Mouse (Mus musculus) hindbrain, embryonic 13.5 days (tissue): Measurements from ENCODE around the gene Shc3. TPM values are rescaled to one million over a fixed set of nuclear protein-coding genes. Genes with fewer than 3 reads are reported as not detected.

ENCODE experiments used
- ATAC-seq: fragments of 200-750 bp; cut with Nextera tagmentation; 2 replicates; pipeline ENCODE4 v1.8.0; 2017; ENCODE audit warnings: moderate TSS enrichment; ENCODE audit not compliant: low FRiP score
- H3K27ac ChIP-seq: fragments of 300-500 bp; sonication (generic); 2 replicates; pipeline ENCODE4 v1.5.1; 2015; ENCODE audit warnings: inconsistent platforms, mild to moderate bottlenecking, moderate library complexity
- H3K27me3 ChIP-seq: fragments of 300-500 bp; sonication (generic); 2 replicates; pipeline ENCODE4 v1.6.1; 2015; ENCODE audit warnings: mild to moderate bottlenecking, inconsistent platforms
- H3K36me3 ChIP-seq: fragments of 300-500 bp; sonication (generic); 2 replicates; pipeline ENCODE4 v1.6.1; 2015; ENCODE audit warnings: mild to moderate bottlenecking, inconsistent platforms
- H3K4me1 ChIP-seq: fragments of 300-500 bp; sonication (generic); replicated peaks from 2 replicates; pipeline ENCODE4 v1.6.1; 2015; ENCODE audit warnings: inconsistent platforms
- H3K4me2 ChIP-seq: fragments of 300-500 bp; sonication (generic); 2 replicates; pipeline ENCODE4 v1.6.1; 2015; ENCODE audit warnings: inconsistent platforms, mild to moderate bottlenecking, moderate library complexity
- H3K4me3 ChIP-seq: fragments of 300-500 bp; sonication (generic); 2 replicates; pipeline ENCODE4 v1.5.1; 2015; ENCODE audit warnings: mild to moderate bottlenecking, inconsistent platforms
- H3K9ac ChIP-seq: fragments of 300-500 bp; sonication (generic); 2 replicates; pipeline ENCODE4 v1.6.1; 2015; ENCODE audit warnings: mild to moderate bottlenecking, inconsistent platforms
- H3K9me3 ChIP-seq: fragments of 300-500 bp; sonication (generic); 2 replicates; pipeline ENCODE4 v1.6.1; 2016; ENCODE audit warnings: inconsistent platforms
- WGBS: fragments of 180-500 bp; shearing (Covaris S2); methylation state at CpG from one replicate; pipeline ENCODE4 v1.1.7; 2015; 5-methylcytosine and 5-hydroxymethylcytosine counted together
- polyA plus RNA-seq: library from polyadenylated mRNA; unstranded; fragments of >200 nt; fragmentation: Nextera tagmentation; extraction: Ambion mirVana; gene quantifications from 2 replicates; pipeline ENCODE4 v1.2.1, GENCODE M21; 2015

The Shc3 gene
- polyA plus RNA-seq, 1 experiment from 2014 or later = 4.2 TPM

DNA sequence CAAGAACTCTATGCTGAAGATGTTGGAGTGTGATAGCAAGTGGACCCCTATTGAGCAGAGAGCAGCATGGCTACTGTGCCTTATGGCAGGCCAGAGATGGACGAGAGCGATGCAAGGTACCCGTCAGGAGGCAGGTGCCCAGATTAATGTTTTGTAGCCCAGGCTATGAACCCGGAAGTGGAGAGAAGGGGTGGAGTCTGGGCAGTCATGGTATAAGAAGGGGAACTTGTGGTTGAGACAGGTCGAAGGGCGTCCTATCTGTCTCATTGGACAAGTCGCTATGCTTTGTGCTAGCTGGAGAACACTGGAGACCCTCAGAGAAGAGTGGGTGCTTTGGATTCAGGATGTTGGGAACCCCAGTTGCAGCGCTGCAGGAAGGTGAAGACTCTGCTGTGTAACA is 30.9 kb upstream of the Shc3 start:
- Histone ChIP-seq H3K9me3 (no peaks in the 10 kb centered on the region), H3K4me1 (peaks cover 21% of the 10 kb centered on the region), H3K4me2 (no peak overlapping the region), H3K36me3 (no peaks in the 10 kb centered on the region), H3K27me3 (peaks cover 11% of the 10 kb centered on the region), H3K27ac (no peak overlapping the region), H3K4me3 (no peak overlapping the region), H3K9ac (no peak overlapping the region)
- ATAC-seq = no peak
- WGBS = 90% methylated on average over 8 of the region's 8 CpGs

DNA sequence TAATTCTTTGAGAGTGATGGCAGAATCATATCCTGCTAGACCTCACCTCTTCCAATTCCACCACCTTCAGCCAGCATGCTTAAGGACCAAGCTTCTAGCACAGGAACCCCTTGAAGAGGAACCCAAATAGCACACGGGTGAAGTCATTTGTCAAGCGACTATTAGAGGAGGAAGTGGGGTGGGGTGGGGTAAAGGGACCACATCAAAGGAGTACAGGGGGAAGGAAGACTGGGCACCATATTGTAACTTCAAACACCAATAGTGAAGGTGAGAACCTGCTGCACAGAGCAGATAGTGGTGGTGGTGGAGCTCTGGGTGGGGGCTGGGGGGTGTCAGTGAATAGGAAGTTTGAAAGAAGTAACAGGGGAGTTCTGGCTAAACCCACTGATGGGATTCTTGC is 28.8 kb upstream of the Shc3 start:
- H3K4me3 ChIP-seq = no peak overlapping the region
- H3K9me3 ChIP-seq = no peaks in the 10 kb centered on the region
- no peaks in the 10 kb centered on the region for H3K36me3 ChIP-seq
- 58% methylated on average over 2 of the region's 2 CpGs for WGBS
- no peak overlapping the region for H3K27ac ChIP-seq
- no peak overlapping the region for H3K4me2 ChIP-seq
- H3K4me1 ChIP-seq = peaks cover 18% of the 10 kb centered on the region
- H3K9ac ChIP-seq = no peak overlapping the region
- peaks cover 17% of the 10 kb centered on the region for H3K27me3 ChIP-seq
- ATAC-seq = no peak

DNA sequence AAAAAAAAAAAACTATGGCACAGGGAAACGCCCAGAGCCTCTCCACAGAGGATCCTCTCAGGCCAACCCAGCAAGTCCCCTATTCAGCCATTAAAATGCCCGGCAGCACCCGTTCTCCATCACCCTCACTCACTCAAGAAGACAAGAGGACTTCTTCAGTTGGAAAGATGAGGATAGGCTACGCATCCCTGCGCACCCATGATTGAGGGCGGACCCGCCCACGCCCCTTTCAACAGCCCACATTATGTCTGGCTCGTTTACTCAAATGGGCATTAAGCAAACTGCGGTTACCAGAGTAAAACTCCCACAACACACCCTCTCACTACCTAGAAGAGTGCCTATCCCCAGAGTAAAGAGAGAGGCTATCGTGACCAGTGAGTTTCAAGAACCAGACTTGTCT is 26.2 kb upstream of the Shc3 start:
- no peaks in the 10 kb centered on the region for H3K9me3 ChIP-seq
- H3K4me3 ChIP-seq = peak overlapping the region; percentile 45
- H3K4me2 ChIP-seq = peak overlapping the region; percentile 73
- no peak overlapping the region for H3K9ac ChIP-seq
- WGBS = 23% methylated on average over 11 of the region's 11 CpGs
- peak; percentile 46; the same call in 1 of the 2 replicates for ATAC-seq
- H3K36me3 ChIP-seq = no peaks in the 10 kb centered on the region
- no peak overlapping the region for H3K27ac ChIP-seq
- peaks cover 13% of the 10 kb centered on the region for H3K4me1 ChIP-seq
- peaks cover 17% of the 10 kb centered on the region for H3K27me3 ChIP-seq

DNA sequence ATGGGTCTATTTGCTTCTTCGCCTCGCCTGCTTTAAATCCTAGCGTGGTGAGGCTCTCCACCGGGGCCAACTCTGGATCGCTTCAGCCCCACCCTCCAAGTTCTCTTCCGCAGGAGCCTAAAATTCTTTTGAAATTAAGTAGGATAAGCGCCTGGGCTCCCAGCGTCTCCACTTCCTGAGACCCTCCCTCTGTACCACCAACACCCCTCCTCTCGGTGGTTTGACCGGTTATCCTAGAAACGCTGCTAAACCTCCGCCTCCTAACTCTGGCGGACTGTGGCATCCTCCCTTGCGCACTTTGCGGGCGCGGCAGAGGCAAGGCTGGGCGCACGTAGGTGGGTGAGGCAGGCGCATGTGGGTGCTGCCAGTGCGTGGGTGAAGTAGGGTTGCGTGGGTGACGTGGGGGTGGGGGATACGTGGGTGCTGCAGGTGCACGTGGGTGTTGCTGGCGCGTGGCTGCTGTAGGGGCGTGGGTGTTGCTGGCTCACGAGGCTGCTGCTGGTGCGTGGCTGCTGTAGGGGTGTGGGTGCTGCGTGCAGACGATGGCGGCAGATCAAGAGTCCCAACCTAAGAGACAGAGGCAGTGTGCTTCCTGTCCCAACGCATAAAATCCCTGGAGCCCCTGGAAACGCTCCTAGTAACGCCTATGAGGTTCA is 25.6 kb upstream of the Shc3 start:
- H3K4me2 ChIP-seq = peak overlapping the region; percentile 73
- no peaks in the 10 kb centered on the region for H3K9me3 ChIP-seq
- H3K27me3 ChIP-seq = peaks cover 17% of the 10 kb centered on the region
- H3K4me1 ChIP-seq = peaks cover 13% of the 10 kb centered on the region
- H3K27ac ChIP-seq = no peak overlapping the region
- H3K4me3 ChIP-seq = peak overlapping the region; percentile 45
- H3K9ac ChIP-seq = peak overlapping the region; percentile 51
- no peaks in the 10 kb centered on the region for H3K36me3 ChIP-seq
- ATAC-seq = peak; percentile 69
- under 1% methylated on average over 36 of the region's 36 CpGs for WGBS

DNA sequence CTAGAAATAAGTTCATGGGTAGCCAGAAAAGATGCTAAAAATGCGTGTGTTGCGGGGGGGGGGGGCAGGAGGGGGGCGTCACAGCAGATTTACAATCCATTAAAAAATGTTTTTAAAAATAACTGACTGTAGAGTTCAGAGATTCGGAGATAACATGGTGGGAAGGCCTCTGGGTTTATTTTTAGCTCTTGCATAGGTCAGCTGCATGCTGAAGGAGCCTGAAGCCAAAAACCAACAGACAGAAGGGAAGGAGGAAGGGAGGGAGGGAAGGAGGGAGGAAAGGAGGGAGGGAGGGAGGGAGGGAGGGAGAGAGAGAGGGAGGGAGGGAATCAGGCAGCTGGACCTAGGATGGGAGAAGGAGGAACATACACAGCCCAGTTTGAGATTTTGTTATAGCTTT is 18.8 kb upstream of the Shc3 start:
- H3K9me3 ChIP-seq = peaks cover 3% of the 10 kb centered on the region; the same call in 1 of the 2 replicates
- H3K4me2 ChIP-seq = no peak overlapping the region
- H3K4me1 ChIP-seq = no peaks in the 10 kb centered on the region
- WGBS = 70% methylated on average over 4 of the region's 4 CpGs
- H3K36me3 ChIP-seq = no peaks in the 10 kb centered on the region
- no peak overlapping the region for H3K4me3 ChIP-seq
- H3K9ac ChIP-seq = no peak overlapping the region
- H3K27ac ChIP-seq = no peak overlapping the region
- no peaks in the 10 kb centered on the region for H3K27me3 ChIP-seq
- no peak for ATAC-seq

DNA sequence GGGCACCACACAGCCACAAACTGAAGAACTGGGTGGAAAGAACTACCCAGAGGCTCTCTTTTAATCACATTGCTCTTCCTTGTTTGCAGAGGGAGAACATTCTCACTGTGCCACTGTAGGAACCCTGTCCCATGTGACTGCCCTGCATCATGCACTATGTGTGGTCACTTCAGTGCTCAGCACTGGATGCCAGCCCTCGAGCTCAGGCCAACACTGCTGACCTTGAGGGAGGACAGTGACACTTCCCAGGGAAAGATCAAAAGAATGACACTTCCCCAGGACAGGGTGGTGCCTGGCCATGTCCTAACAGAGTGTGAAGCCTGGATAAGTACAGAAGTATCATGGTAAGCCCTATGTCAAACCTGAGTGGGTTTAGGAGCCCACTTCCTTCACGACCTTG is 13.0 kb upstream of the Shc3 start:
- peaks cover 3% of the 10 kb centered on the region; the same call in 1 of the 2 replicates for H3K9me3 ChIP-seq

DNA sequence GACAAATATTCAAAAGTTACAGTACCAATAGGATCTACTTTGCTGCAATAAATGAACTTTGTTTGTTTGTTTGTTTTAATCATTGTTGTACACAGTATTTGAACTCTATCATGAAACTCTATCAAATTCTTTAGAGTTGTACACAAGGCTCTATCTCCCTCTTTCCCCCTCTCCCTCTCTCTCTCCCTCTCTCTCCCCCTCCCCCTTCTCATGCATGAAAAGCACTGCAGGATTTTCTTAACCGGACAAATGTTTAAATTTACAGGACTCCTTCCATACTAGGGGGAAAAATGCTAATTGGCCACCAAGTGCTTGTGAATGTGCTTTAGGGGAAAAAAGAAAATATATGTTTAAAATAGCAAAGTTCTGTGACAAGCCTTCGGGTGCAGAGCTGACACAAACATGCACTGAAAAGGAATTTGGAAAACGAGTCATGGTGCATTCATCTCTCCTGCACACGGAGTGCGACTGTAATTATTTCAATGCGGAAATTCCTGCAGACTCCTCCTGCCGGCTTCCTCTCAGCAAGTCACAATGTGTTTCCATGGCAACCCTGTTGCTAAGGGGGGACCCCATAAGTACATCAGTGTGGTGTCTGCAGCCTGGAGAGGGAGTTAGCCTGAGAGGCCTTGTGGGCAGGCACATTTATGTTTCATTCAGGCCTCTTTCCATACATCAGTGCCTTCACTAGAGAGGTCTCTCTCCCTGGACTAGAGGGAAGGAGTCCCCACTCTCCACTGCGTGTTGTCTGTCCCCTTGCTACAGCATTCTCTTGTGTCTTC is 11.2 kb upstream of the Shc3 start:
- Histone ChIP-seq H3K9ac (peak overlapping the region; percentile 55; the same call in 1 of the 2 replicates), H3K9me3 (no peaks in the 10 kb centered on the region), H3K4me1 (peaks cover 22% of the 10 kb centered on the region), H3K4me3 (peak overlapping the region; percentile 22; the same call in 1 of the 2 replicates), H3K4me2 (peak overlapping the region; percentile 49), H3K27me3 (no peaks in the 10 kb centered on the region; the same call in 1 of the 2 replicates), H3K27ac (peak overlapping the region; percentile 62), H3K36me3 (no peaks in the 10 kb centered on the region)
- 4% methylated on average over 8 of the region's 8 CpGs for WGBS
- peak; percentile 95 for ATAC-seq

More for the DNA sequence above, 13.0 kb upstream of the Shc3 start:
- Histone ChIP-seq H3K9ac (no peak overlapping the region), H3K36me3 (no peaks in the 10 kb centered on the region), H3K4me2 (no peak overlapping the region), H3K4me3 (no peak overlapping the region), H3K27me3 (no peaks in the 10 kb centered on the region; the same call in 1 of the 2 replicates), H3K4me1 (peaks cover 22% of the 10 kb centered on the region), H3K27ac (no peak overlapping the region)
- 68% methylated on average over 2 of the region's 2 CpGs for WGBS
- no peak for ATAC-seq

DNA sequence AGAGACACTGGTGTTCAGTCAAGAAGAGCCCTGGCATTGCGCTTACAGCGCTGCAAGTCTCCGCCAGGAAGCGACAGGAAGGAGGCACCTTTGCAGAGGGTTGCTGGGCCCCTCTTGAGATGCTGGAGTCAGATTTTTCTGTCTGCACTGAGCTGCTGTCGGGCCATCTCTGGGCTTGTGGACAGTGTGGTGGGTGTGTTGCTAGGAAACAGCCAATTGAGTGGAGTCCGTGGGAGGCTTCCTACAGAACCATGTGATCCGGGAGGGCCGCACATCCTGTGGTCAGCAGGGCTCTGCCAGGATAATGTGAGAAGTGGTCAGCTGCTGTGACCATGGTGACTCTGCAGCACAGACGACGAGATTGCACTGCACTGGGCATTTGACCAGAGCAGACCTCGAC is 4.6 kb upstream of the Shc3 start:
- 17% methylated on average over 11 of the region's 11 CpGs for WGBS
- Histone ChIP-seq H3K9ac (peak overlapping the region; percentile 39), H3K36me3 (no peaks in the 10 kb centered on the region), H3K27me3 (peaks cover 10% of the 10 kb centered on the region; the same call in 1 of the 2 replicates), H3K9me3 (no peaks in the 10 kb centered on the region), H3K27ac (no peak overlapping the region), H3K4me3 (0 out of 2 replicates have a peak overlapping the region, but pooled peaks have one; percentile 8), H3K4me2 (peak overlapping the region; percentile 26), H3K4me1 (peaks cover 23% of the 10 kb centered on the region)
- peak; percentile 23; the same call in 1 of the 2 replicates for ATAC-seq

DNA sequence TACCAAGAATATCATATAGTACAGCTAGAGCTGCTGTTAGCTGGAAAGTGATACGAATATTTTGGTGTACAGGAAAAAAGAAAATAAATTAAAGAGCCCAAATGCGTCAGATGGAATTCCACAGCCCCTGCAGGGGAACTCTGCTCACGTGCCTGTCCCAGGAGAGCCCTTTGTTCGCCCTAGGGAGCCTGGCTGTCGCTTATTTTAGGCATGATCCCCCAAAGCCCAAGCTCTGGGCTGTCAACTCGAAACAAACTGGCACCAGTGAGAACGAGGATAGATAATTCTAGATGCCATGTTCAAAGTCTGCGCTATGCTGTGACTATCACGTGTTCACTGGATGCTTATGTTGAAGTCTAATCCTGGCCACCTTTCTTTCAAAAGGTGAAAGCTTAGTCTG is 892 bp upstream of the Shc3 start:
- ATAC-seq = no peak
- H3K9ac ChIP-seq = peak overlapping the region; percentile 47
- peaks cover 46% of the 10 kb centered on the region for H3K27me3 ChIP-seq
- peak overlapping the region; percentile 97 for H3K4me2 ChIP-seq
- WGBS = 3% methylated on average over 9 of the region's 9 CpGs
- peaks cover 58% of the 10 kb centered on the region for H3K4me1 ChIP-seq
- H3K27ac ChIP-seq = peak overlapping the region; percentile 74
- H3K36me3 ChIP-seq = no peaks in the 10 kb centered on the region
- H3K4me3 ChIP-seq = peak overlapping the region; percentile 58
- H3K9me3 ChIP-seq = no peaks in the 10 kb centered on the region

DNA sequence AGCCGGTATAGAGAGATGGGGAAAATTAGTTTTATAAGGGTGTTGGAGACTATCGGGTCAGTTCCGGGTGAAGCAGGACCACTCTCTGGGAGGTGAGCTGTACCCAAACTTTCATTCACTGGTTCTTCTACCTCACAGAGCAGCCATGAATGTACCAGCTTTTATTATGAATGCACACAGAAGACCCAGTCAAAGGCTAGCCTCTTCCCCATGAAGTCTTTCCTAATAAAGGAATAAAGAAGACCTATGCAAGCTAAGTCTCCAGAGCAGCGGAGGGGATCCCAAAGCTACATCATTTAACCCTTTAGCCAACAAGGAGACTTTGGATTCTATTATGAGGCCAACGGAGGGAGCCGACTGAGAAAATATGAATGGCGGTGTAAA is 458 bp upstream of the Shc3 start:
- peaks cover 49% of the 10 kb centered on the region for H3K27me3 ChIP-seq
- H3K4me1 ChIP-seq = peaks cover 58% of the 10 kb centered on the region

DNA sequence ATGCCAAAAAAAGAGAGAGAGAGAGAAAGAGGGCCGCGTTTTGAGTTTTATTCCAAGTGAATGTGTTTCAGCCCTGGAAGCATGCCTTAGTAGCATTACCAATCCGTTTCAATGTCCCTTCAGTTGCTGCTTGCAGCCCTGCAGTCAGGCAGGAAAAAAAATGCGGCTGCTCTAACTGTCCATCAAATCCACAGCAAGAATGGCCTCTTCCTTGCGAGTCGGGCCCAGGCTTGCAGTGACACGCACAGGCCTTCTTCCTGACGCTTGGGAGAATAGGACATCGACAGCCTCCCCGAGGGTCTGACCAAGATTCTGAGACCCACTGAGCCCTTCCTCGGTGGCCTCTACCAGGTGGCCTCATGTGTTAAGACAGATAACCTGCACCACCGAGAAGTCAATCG is 718 bp downstream of the Shc3 start:
- no peaks in the 10 kb centered on the region for H3K9me3 ChIP-seq
- peaks cover 53% of the 10 kb centered on the region for H3K4me1 ChIP-seq
- peak overlapping the region; percentile 58 for H3K4me3 ChIP-seq
- peak overlapping the region; percentile 97 for H3K4me2 ChIP-seq
- H3K27ac ChIP-seq = peak overlapping the region; percentile 88
- peak overlapping the region; percentile 84 for H3K9ac ChIP-seq
- H3K36me3 ChIP-seq = no peaks in the 10 kb centered on the region
- peak; percentile 9; the same call in 1 of the 2 replicates for ATAC-seq
- peaks cover 49% of the 10 kb centered on the region for H3K27me3 ChIP-seq
- WGBS = 1% methylated on average over 13 of the region's 13 CpGs

More for the DNA sequence above, 458 bp upstream of the Shc3 start:
- peak overlapping the region; percentile 74 for H3K27ac ChIP-seq
- no peaks in the 10 kb centered on the region for H3K36me3 ChIP-seq
- H3K4me3 ChIP-seq = peak overlapping the region; percentile 58
- H3K4me2 ChIP-seq = peak overlapping the region; percentile 97
- WGBS = under 1% methylated on average over 7 of the region's 7 CpGs
- no peaks in the 10 kb centered on the region for H3K9me3 ChIP-seq
- H3K9ac ChIP-seq = peak overlapping the region; percentile 47; the same call in 1 of the 2 replicates
- peak; percentile 80 for ATAC-seq

DNA sequence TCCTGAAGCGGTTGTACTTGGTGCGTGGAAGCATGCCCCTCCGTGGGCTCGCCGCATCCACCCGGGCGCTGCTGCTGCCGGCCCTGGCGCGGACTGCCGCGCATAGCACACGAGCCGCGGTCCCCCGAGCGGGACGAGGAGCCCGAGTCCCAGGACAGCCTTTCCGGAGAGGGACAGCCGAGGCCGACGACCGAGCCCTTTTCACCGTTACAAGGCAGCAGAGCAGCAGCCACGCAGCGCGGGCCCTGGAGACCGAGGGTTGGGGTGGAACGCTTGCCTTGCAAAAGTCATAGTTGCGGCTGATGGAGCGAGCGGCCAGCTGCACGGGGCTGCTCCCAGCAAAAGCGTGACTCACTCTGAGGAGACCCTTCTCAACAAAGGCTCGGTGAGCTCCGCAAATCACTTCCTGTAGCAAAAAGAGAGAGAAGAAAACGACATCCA is 1.8 kb downstream of the Shc3 start:
- peak overlapping the region; percentile 97 for H3K4me2 ChIP-seq
- H3K4me3 ChIP-seq = peak overlapping the region; percentile 58
- H3K4me1 ChIP-seq = peaks cover 53% of the 10 kb centered on the region
- H3K27me3 ChIP-seq = peaks cover 49% of the 10 kb centered on the region
- H3K36me3 ChIP-seq = no peaks in the 10 kb centered on the region
- H3K9ac ChIP-seq = peak overlapping the region; percentile 84
- no peak for ATAC-seq
- peak overlapping the region; percentile 44; the same call in 1 of the 2 replicates for H3K27ac ChIP-seq
- no peaks in the 10 kb centered on the region for H3K9me3 ChIP-seq
- WGBS = under 1% methylated on average over 38 of the region's 38 CpGs
